Mouse (Mus musculus) brain, embryonic 14.5 days (tissue): ENCODE data around the gene 4933421I07Rik.

ENCODE experiments used
- CTCF ChIP-seq: fragments of 200-500 bp; IDR thresholded peaks from 2 replicates; pipeline ENCODE4 v1.5.1; 2012; ENCODE audit warnings: inconsistent platforms, mild to moderate bottlenecking, moderate library complexity, borderline replicate concordance; ENCODE audit not compliant: insufficient read depth, insufficient read length; ENCODE audit errors: extremely low read depth
- POLR2A ChIP-seq: fragments of 200-500 bp; IDR thresholded peaks from 2 replicates; pipeline ENCODE4 v1.6.1; 2012; ENCODE audit warnings: mild to moderate bottlenecking, inconsistent platforms, borderline replicate concordance; ENCODE audit not compliant: poor library complexity, insufficient read depth, insufficient read length, severe bottlenecking; ENCODE audit errors: extremely low read depth

GRCm38 (mm10) chr7:42447850-42448249 lies at the start of gene 4933421I07Rik:
- TF ChIP-seq CTCF = no peak
- TF ChIP-seq POLR2A = no peak
